Mouse (Mus musculus): ENCODE results near the gene Gipc2.
A peak's percentile ranks its signal among the peaks of the same experiment; 100 is the strongest.

Gipc2 gene

GRCm38 (mm10) chr3:152189306-152189705 is 23.3 kb upstream of the Gipc2 start:
- no peak for DNase-seq

GRCm38 (mm10) chr3:152186106-152186505 is 20.1 kb upstream of the Gipc2 start:
- no peak for DNase-seq

GRCm38 (mm10) chr3:152183522-152183921 is 17.5 kb upstream of the Gipc2 start:
- no peak for DNase-seq

- DNase-seq = no peak
These were observed 14.6 kb upstream of the Gipc2 start for GRCm38 (mm10) chr3:152180624-152181023.

GRCm38 (mm10) chr3:152179285-152179684 is 13.3 kb upstream of the Gipc2 start:
- no peak for DNase-seq

- DNase-seq = no peak
These were observed 12.8 kb upstream of the Gipc2 start for GRCm38 (mm10) chr3:152178816-152179215.

GRCm38 (mm10) chr3:152172322-152172935 is 6.4 kb upstream of the Gipc2 start:
- DNase-seq = no peak

GRCm38 (mm10) chr3:152171862-152172261 is 5.8 kb upstream of the Gipc2 start:
- DNase-seq = no peak

- no peak for DNase-seq
These were observed 5.2 kb upstream of the Gipc2 start for GRCm38 (mm10) chr3:152171236-152171635.

- peak in 1 of 2 experiments; percentile 28 for DNase-seq
These were observed 4.4 kb upstream of the Gipc2 start for GRCm38 (mm10) chr3:152170407-152170806.

GRCm38 (mm10) chr3:152168007-152168406 is 2.0 kb upstream of the Gipc2 start:
- no peak for DNase-seq

GRCm38 (mm10) chr3:152166699-152167451 is 845 bp upstream of the Gipc2 start:
- no peak for DNase-seq

GRCm38 (mm10) chr3:152165351-152166098 is 505 bp downstream of the Gipc2 start:
- DNase-seq = peak; percentile 70 to 75

GRCm38 (mm10) chr3:152165014-152165350 is 1.0 kb downstream of the Gipc2 start:
- DNase-seq = no peak

- DNase-seq = peak in 1 of 2 experiments; percentile 54
These were observed 2.7 kb downstream of the Gipc2 start for GRCm38 (mm10) chr3:152163320-152163719.

GRCm38 (mm10) chr3:152160607-152161006 is 5.4 kb downstream of the Gipc2 start:
- peak; percentile 34 to 54 for DNase-seq

- no peak for DNase-seq
These were observed 6.7 kb downstream of the Gipc2 start for GRCm38 (mm10) chr3:152159321-152159720.

- no peak for DNase-seq
These were observed 7.4 kb downstream of the Gipc2 start for GRCm38 (mm10) chr3:152158344-152159291.

GRCm38 (mm10) chr3:152156816-152157496 is 9.1 kb downstream of the Gipc2 start:
- DNase-seq = no peak

GRCm38 (mm10) chr3:152155296-152155948 is 10.6 kb downstream of the Gipc2 start:
- DNase-seq = no peak

GRCm38 (mm10) chr3:152154095-152154494 is 11.9 kb downstream of the Gipc2 start:
- DNase-seq = no peak
